Mouse (Mus musculus): Measurements from ENCODE around the gene Myog. TPM values are rescaled to one million over a fixed set of nuclear protein-coding genes. Genes with fewer than 3 reads are reported as not detected.

Gene Myog
- polyA plus RNA-seq, 1 experiment from 2014 or later: not detected

DNA sequence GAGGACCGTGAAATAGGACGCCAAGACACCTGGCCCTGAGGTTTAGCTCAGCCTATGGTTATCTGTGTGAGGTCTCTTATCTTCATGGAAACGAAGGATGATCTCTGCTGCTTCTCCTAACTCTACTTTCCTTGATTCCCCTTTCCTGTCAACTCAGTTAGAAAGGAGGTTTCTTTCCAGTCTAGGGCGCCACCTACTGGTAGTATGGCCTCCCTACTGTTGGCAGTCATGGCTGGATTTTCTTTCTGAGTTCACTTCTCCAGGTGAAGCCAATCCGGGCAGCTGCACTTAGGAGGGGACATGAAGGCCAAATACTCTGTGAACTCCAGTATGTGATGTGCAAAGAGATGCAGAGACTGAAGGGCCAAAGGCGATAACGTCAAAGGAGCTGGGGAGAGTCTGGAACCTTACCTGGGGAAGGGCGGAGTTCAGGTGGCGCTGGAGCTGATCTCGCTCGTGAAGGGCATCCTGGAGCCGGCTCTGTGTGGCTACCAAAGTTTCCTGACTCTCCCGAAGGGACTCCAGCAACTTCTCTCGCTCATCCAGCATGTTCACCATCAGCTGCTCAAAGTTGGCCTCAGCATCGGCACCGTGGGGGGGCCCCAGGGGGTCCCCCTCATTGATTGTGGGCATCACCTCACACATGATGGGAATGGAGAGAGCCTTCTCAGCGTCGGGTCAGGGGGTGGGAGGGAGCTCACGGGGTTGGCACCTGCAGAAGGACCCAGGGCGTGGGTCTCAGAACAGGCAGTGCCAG is 42.3 kb downstream of the Myog start:
- ATAC-seq (ENCODE audit: low FRiP score) (peak; percentile 33; the same call in 1 of the 2 replicates), DNase-seq (ENCODE audit: low spot score, missing footprints) (peak; percentile 96)
- no peak overlapping the region for H3K4me3 ChIP-seq (ENCODE audit: low read depth, low read length)
- no peak overlapping the region for H3K27ac ChIP-seq (ENCODE audit: low read depth, low read length)
- no peaks in the 10 kb centered on the region for H3K4me1 ChIP-seq (ENCODE audit: control insufficient read depth, insufficient read depth, low read length)
- no peaks in the 10 kb centered on the region for H3K9me3 ChIP-seq (ENCODE audit: control insufficient read depth, low read length)
- no peaks in the 10 kb centered on the region for H3K36me3 ChIP-seq (ENCODE audit: control insufficient read depth, insufficient read depth, low read length)
- 62% methylated on average over 20 of the region's 20 CpGs for WGBS
- no peaks in the 10 kb centered on the region for H3K27me3 ChIP-seq (ENCODE audit: control insufficient read depth, insufficient read depth, low read length)
- no peak overlapping the region for H3K4me2 ChIP-seq
- H3K9ac ChIP-seq (ENCODE audit: low read length): no peak overlapping the region

DNA sequence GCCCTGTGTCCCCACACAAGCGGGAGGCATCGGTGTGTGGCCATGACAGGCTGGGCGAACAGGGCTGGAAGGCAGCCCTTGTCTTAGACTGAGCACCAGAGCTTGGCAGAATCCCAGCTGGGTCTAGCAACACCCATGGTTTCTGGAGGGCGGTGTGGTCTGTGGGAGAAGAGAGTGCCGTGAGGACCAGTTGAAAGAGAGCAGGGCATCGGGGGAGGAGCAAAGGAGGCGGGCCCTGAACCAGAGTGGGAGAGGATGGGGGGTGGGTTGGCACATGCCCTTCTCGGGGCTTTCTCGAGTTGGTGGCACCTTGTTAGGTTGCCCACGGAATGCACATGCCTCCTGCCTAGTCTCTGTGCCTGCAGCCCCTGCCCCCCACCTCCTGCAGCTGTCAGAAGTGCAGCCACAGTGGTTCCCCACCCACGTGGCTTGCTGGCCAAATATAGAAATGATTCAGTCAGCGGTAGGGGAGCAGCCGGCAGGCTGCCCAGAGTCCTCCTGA is 43.0 kb downstream of the Myog start, which contains the start of gene Ppfia4:
Gene Ppfia4, minus strand, starts transcription at position 159 of the 502 bp plus-strand sequence.
- H3K9ac ChIP-seq (ENCODE audit: low read length): no peak within 1 kb of the TSS
- no peaks in the 10 kb centered on the region for H3K36me3 ChIP-seq (ENCODE audit: control insufficient read depth, insufficient read depth, low read length)
- H3K4me2 ChIP-seq: no peak within 1 kb of the TSS
- 58% methylated on average over 13 of the region's 13 CpGs for WGBS
- H3K4me1 ChIP-seq (ENCODE audit: control insufficient read depth, insufficient read depth, low read length): no peaks in the 10 kb centered on the region
- no peak within 1 kb of the TSS for H3K4me3 ChIP-seq (ENCODE audit: low read depth, low read length)
- ATAC-seq (ENCODE audit: low FRiP score) (peak; percentile 48), DNase-seq (ENCODE audit: low spot score, missing footprints) (peak; percentile 17)
- no peaks in the 10 kb centered on the region for H3K9me3 ChIP-seq (ENCODE audit: control insufficient read depth, low read length)
- H3K27ac ChIP-seq (ENCODE audit: low read depth, low read length): no peak within 1 kb of the TSS
- H3K27me3 ChIP-seq (ENCODE audit: control insufficient read depth, insufficient read depth, low read length): no peaks in the 10 kb centered on the region

DNA sequence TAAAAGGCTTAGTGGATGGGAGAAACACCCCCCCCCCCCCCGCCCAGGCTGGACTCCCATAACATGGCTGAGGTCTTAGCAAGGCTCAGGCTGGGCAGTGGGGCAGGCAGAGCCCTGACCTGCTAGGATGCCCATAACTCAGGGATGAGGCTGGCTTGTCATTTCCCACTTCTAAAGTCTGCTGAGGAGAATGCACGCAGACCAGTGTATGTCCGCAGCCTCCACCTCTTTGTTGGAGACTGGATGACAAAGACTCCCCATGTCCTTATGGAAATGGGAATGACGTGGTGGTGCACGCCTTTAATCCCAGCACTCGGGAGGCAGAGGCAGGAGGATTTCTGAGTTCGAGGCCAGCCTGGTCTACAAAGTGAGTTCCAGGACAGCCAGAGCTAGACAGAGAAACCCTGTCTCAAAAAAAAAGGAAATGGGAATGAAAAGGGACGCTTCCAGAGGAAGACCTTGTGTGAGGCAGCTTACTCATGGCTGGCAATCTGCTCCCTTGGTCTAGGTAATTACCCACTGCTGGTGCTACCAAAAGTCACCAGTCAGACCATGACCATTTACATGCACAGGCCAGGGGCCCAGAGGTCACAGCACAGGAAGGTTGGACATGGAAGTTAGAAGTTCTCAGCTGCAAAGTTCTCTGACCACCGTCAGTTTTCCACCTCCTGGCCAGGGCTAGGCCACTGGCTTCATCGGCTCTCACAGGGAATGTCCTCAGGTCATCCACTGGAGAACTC is 43.8 kb downstream of the Myog start:
- no peak overlapping the region for H3K4me3 ChIP-seq (ENCODE audit: low read depth, low read length)
- H3K27me3 ChIP-seq (ENCODE audit: control insufficient read depth, insufficient read depth, low read length): no peaks in the 10 kb centered on the region
- H3K27ac ChIP-seq (ENCODE audit: low read depth, low read length): no peak overlapping the region
- H3K36me3 ChIP-seq (ENCODE audit: control insufficient read depth, insufficient read depth, low read length): no peaks in the 10 kb centered on the region
- ATAC-seq (ENCODE audit: low FRiP score) (no peak), DNase-seq (ENCODE audit: low spot score, missing footprints) (peak; percentile 71)
- 82% methylated on average over 10 of the region's 10 CpGs for WGBS
- H3K9me3 ChIP-seq (ENCODE audit: control insufficient read depth, low read length): no peaks in the 10 kb centered on the region
- no peak overlapping the region for H3K9ac ChIP-seq (ENCODE audit: low read length)
- no peaks in the 10 kb centered on the region for H3K4me1 ChIP-seq (ENCODE audit: control insufficient read depth, insufficient read depth, low read length)
- H3K4me2 ChIP-seq: no peak overlapping the region

DNA sequence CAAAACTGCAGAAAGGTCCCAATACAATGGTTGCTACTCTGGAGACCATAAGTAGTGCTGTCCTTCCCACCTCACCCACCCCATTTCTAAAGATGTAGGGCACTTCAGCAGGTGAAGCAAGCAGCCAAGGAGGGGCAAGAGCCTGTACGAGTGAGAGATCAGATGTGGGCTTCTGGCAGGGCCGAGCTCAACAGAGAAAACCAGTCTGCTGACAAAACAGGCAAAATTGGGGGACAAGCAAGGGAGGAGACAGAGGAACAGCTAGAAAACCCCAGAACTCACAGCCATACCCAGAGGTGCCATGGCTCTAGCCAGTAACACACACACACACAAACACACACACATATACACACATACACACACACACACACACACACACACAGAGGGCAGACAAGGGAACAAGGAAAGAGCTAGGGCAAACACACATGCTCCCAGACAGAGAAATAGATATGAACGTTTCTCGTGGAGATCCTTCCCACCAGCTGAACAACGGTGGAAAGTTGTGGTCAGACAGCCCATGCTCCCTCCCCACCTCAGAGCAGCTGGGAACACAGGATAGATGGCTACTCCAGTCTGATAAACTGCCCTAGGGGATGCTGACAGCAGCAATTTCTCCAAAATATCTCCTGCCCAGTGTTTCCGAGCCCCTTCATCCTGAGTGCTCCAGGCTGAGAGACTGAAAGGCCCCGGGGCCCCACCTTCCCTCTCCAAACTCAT is 44.5 kb downstream of the Myog start:
- no peak overlapping the region for H3K9ac ChIP-seq (ENCODE audit: low read length)
- ATAC-seq (ENCODE audit: low FRiP score) (no peak), DNase-seq (ENCODE audit: low spot score, missing footprints) (no peak)
- no peak overlapping the region for H3K4me3 ChIP-seq (ENCODE audit: low read depth, low read length)
- no peak overlapping the region for H3K27ac ChIP-seq (ENCODE audit: low read depth, low read length)
- no peaks in the 10 kb centered on the region for H3K9me3 ChIP-seq (ENCODE audit: control insufficient read depth, low read length)
- H3K4me1 ChIP-seq (ENCODE audit: control insufficient read depth, insufficient read depth, low read length): no peaks in the 10 kb centered on the region
- 79% methylated on average over 7 of the region's 7 CpGs for WGBS
- no peaks in the 10 kb centered on the region for H3K36me3 ChIP-seq (ENCODE audit: control insufficient read depth, insufficient read depth, low read length)
- H3K27me3 ChIP-seq (ENCODE audit: control insufficient read depth, insufficient read depth, low read length): no peaks in the 10 kb centered on the region
- H3K4me2 ChIP-seq: no peak overlapping the region

DNA sequence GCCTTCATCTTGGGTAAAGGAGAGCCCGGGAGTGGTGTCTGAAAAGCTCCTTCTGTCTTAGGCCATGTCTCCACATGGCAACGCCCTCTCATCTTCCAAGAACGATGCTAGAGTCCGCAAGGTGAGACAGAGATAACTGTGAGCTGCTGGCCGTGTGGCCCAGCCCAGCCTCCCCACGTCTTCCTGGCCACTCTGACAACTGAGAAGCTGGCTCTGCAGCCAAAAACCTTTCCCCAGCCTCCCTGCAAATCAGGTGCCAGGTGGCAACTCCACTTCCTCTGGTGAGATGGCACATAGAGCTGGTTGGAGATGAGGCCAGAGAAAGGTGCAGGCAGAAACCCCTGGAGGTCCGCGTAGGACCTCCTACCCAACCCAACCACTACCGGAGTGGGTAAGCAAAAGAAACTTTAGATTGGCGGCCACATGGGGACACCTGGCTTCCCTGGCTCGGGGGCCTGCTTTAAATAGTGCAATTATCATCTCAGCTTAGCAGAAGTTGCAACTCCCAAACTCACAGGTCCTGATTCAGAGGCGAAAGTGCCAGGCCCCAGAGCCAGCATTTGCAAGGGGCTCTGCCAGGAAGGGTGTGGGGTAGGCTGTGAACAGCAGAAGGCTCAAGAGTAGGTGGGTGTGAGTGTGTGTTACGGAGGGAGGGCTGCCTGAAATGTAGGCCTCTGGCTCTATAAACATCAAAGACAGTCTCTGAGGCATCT is 45.6 kb downstream of the Myog start:
- Histone ChIP-seq H3K9ac (ENCODE audit: low read length) (no peak overlapping the region), H3K4me1 (ENCODE audit: control insufficient read depth, insufficient read depth, low read length) (no peaks in the 10 kb centered on the region), H3K27ac (ENCODE audit: low read depth, low read length) (no peak overlapping the region), H3K27me3 (ENCODE audit: control insufficient read depth, insufficient read depth, low read length) (no peaks in the 10 kb centered on the region), H3K9me3 (ENCODE audit: control insufficient read depth, low read length) (no peaks in the 10 kb centered on the region), H3K4me3 (ENCODE audit: low read depth, low read length) (no peak overlapping the region), H3K4me2 (no peak overlapping the region), H3K36me3 (ENCODE audit: control insufficient read depth, insufficient read depth, low read length) (no peaks in the 10 kb centered on the region)
- ATAC-seq (ENCODE audit: low FRiP score) (no peak), DNase-seq (ENCODE audit: low spot score, missing footprints) (peak; percentile 44)
- 84% methylated on average over 13 of the region's 13 CpGs for WGBS

DNA sequence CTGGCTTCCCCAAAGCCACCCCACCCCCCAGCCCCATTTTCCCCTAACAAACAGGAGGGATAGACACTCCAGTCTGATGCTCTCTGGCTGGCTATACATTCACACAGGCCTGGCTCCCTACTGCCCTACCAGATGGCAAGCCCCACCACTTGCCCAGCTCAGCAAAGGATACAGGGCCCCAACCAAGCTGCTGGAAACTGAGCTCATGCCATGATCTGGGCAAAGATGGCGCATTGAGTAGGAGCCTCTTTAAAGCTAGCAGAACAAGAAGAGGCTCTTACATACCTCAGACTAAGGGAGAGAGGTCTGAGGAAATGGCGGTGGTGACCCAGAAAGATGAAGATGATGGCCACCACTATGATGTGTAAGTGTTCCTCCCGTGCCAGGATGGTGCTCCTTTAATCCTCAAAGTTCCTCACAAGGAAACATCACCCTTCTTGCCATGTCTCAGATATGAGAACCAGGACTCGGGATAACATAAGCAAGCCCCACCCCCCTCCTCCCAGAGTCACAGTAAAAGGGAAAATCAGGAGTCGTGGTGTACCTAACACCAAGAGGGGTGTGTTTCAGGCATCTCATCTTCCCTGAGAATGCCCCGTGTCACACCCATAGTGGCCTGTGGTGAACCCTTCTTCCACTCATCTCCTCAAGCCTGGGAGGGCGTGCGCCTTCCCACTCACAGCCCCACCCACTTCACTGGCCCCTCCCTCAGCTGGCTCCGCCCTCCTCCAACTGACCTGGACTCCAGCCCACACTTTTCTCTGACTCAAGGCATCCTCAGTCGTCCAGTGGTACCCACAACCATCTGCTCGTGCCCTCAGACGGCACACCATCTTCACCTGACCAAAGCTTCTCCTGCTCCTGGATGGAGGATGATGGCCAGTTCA is 46.4 kb downstream of the Myog start:
- Histone ChIP-seq H3K9me3 (ENCODE audit: control insufficient read depth, low read length) (no peaks in the 10 kb centered on the region), H3K36me3 (ENCODE audit: control insufficient read depth, insufficient read depth, low read length) (no peaks in the 10 kb centered on the region), H3K27me3 (ENCODE audit: control insufficient read depth, insufficient read depth, low read length) (no peaks in the 10 kb centered on the region), H3K4me3 (ENCODE audit: low read depth, low read length) (no peak overlapping the region), H3K9ac (ENCODE audit: low read length) (no peak overlapping the region), H3K27ac (ENCODE audit: low read depth, low read length) (no peak overlapping the region), H3K4me2 (no peak overlapping the region), H3K4me1 (ENCODE audit: control insufficient read depth, insufficient read depth, low read length) (no peaks in the 10 kb centered on the region)
- 86% methylated on average over 12 of the region's 12 CpGs for WGBS
- no peak for ATAC-seq (ENCODE audit: low FRiP score)
- peak; percentile 26 for DNase-seq (ENCODE audit: low spot score, missing footprints)

DNA sequence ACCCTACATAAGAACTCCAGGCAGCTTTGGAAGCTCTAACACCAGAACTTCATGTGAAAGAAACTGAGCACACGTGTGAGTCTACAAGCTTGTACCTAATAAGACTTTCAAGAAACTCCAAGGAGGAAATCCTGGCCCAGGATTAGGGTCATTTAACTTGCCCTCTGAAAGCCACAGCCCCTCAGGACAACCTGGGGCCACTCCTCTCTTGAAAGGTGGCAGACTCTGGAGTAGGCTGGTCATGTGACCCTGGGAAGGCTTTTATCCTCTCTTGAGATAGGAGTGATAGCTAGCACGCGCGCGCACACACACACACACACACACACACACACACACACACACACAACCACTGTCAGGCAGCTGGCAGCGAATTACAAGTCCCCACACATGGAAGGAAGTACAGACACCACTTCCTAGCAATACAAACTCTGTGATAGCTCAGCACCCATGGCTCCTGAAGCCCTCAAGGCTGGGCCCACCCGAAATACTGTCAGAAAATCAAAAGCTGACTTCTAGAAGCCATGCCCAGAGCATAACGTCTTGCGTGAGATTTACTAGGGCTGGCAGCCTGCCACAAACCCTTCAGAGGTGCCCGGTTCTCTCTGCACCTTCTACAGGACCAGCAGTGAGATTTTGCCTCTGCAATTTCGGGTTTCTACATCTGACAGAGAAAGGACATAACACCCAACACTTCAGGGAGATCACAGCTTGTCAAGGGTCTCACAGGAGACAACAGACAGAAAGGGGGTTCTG is 47.3 kb downstream of the Myog start:
- 86% methylated on average over 11 of the region's 11 CpGs for WGBS
- Histone ChIP-seq H3K36me3 (ENCODE audit: control insufficient read depth, insufficient read depth, low read length) (no peaks in the 10 kb centered on the region), H3K27me3 (ENCODE audit: control insufficient read depth, insufficient read depth, low read length) (no peaks in the 10 kb centered on the region)

More for the DNA sequence above, 47.3 kb downstream of the Myog start:
- Histone ChIP-seq H3K9me3 (ENCODE audit: control insufficient read depth, low read length) (no peaks in the 10 kb centered on the region), H3K27ac (ENCODE audit: low read depth, low read length) (no peak overlapping the region), H3K9ac (ENCODE audit: low read length) (no peak overlapping the region), H3K4me3 (ENCODE audit: low read depth, low read length) (no peak overlapping the region), H3K4me1 (ENCODE audit: control insufficient read depth, insufficient read depth, low read length) (no peaks in the 10 kb centered on the region), H3K4me2 (no peak overlapping the region)
- DNase-seq (ENCODE audit: low spot score, missing footprints) (peak; percentile 28), ATAC-seq (ENCODE audit: low FRiP score) (no peak)
